Mouse (Mus musculus): Measurements from ENCODE around the gene Mertk. TPM values are rescaled to one million over a fixed set of nuclear protein-coding genes. Genes with fewer than 3 reads are reported as not detected.

Mertk gene
- total RNA-seq, 2 experiments from 2014 or later: 12.8 to 17.5 TPM

DNA sequence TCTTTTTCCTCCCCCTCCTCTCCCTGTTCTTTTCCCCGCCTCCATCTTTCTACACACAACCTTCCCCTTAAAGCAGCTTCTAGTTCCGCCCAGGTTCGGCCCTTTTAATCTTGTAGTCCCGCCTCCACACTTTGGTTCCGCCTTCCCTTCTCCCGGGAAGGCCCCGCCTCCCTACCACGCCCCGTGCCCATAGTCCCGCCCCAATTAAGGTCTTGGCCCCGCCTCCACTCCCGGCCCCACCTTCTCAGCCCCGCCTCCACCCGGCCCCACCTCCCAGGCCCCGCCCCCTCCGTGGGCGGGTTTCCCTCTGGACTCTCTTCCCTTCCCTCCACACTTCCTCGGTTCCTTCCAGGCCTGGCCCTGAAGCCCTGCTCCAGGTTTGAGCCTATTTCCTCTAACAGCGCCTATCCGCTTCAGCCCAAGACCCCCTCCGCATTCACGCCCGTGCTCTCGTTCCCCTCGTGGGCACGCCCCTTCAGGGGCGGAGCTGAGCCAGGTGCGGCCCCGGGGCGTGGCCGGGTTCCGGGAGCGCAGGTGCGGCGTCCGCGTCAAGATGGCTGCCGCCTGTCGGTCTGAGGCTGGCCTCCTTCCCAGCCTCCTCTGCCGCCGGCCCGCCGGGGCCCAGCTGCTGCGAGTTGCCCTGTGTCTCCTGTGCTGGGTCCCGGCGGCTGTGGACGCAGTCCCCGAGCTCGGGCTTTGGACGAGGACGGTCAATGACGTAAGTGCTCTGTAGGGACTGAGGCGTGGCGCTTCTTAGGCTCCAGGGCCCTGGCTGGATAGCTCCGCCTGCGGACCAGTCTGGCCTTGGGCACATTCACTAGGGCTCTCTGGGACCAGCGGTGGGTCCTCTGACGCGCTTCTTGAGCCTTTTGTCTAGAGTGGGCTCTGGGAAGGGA lies 119.3 kb downstream of the Mertk start, which contains the start of gene Tmem87b:
Tmem87b (plus strand) TSS at position 333 of the 896 bp plus-strand sequence.
- peak; percentile 97 to 99 for DNase-seq (ENCODE audit: low spot score in 2 of 2)

- peak in 1 of 2 experiments; percentile 20 for DNase-seq (ENCODE audit: low spot score in 2 of 2)
Measured at GRCm38 (mm10) chr2:128818956-128819643, 120.3 kb downstream of the Mertk start.

- DNase-seq (ENCODE audit: low spot score in 2 of 2): no peak
Measured at GRCm38 (mm10) chr2:128820631-128821030, 121.9 kb downstream of the Mertk start.

DNA sequence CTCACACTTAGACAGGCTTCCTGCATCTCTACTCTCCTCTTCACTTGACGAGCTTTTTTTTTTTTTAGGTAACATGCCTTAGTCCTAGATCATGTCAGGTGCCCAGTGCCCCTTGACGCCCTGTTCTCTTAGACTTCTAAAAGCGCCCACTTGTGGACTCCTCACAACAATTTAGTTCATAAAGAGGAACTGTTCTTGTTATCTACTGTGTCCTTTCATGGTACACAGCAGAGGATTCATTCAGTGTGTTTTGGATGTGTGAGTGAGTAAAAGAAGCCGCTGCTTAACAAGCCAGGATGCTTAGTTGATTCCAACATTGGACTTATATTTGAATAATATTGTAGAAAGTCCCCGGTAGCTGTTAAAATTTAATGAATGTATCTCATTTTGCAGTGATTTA lies 125.1 kb downstream of the Mertk start:
- no peak for DNase-seq (ENCODE audit: low spot score in 2 of 2)

DNA sequence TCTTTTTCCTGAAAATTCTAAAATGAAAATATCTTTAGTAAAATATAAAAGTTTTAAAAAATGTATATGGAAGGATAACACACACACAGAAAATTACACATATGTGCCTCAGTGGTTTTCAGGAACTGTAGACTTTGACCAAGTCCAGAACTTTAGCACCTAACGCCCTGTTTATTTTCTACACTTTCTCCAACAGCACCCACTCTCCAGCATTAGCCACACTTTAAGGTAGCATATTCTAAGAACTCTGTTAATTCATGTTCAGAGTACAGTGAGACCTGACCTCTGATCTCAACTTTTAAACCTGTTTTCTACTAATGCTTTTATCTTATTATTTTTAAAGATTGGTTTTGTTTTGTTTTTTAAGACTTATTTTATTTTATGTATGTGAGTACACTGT lies 129.0 kb downstream of the Mertk start:
- DNase-seq (ENCODE audit: low spot score in 2 of 2): no peak

DNA sequence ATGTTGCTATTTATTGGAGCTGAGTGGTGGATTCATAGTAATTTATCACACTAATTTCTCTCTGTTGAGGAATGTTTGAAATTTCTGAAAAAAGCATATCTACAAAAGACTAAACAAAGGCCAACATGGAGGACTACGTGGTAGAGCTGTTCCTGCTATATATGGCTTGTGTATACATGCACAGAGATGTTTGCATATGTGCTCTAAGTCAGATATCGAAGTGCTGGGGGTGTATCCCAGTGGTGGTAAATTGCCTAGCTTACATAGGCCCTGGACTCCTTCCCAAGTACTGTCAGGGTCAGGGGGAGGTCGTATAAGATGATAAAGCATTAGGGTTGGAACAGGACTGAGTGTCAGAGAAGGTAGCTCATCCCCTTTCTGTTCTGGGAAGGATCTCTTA lies 133.9 kb downstream of the Mertk start:
- no peak for DNase-seq (ENCODE audit: low spot score in 2 of 2)

DNA sequence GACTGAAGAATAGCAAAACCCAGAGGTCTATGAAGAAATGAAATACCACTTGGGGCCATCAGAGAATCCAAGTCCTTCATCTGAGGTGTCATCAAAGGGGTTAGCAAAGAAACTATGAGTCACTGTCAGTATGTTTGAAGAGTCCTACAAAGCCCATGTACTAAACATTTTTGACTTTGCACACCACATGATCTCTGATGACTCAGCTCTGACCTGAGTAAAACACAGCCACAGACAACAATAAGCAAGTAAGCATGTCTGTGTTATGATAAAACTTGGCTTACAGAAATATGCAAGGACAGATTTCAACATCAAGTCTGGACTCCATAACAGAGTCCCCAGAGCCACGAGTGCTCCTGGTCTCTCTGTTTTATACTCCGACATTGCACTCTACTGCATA lies 134.3 kb downstream of the Mertk start:
- DNase-seq (ENCODE audit: low spot score in 2 of 2): no peak

DNA sequence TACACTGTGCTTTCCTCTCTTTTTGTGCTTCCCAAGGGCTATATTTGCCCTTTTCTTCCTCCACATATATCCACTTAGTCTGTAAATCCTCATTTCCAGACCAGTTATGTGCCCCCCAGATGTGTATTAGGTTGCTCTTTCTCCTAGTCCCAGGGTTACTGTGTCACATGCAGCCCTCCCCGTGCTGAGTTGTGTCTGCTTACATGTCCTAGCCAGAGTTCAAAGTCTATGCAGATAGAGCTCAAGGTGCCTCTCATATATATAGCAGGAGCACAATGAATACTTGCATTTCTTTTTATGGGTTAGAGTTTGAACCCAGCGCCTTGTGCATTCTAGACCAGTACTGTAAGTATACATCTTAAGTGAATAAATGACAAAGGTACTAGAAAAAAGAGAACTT lies 134.7 kb downstream of the Mertk start:
- no peak for DNase-seq (ENCODE audit: low spot score in 2 of 2)

DNA sequence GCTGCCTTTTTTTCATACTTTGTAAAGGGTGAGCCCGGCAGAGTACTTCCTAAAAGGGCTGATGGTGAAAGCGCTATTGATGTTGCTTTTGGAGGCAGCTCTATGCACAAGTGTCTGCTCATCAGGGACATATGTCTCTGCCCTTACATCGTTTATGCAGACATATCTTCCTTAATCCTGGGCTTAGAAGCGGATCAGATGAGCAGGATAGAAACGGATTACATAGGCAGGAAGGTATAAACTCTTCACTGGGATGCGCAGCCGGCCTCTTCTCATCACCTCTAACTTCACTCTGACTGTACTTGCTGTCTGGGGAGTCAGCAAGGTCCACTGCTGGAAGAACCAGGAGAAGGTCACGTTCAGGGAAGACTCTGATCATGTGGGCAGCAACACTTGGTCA lies 138.8 kb downstream of the Mertk start:
- no peak for DNase-seq (ENCODE audit: low spot score in 2 of 2)

DNA sequence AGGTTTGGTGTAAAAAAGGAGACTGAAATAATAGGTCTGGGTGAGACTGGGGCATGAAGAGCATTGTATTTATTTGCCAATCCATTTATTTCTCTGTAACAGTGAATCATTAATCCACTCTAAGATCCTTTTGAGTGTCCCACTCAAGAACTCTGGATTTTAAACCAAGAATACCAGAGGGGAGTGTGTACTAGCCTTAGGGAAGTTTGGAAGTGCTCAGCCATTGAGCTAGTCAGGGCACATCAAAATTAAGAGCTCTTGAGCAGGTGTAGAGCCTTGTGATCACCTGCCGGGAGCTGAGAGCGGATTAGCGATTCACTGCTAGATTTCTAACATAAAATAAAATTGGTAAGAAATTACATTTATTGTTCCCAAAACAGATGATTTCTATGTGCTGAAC lies 139.9 kb downstream of the Mertk start:
- no peak for DNase-seq (ENCODE audit: low spot score in 2 of 2)

- DNase-seq (ENCODE audit: low spot score in 2 of 2): no peak
Measured at GRCm38 (mm10) chr2:128839501-128839900, 140.7 kb downstream of the Mertk start.

DNA sequence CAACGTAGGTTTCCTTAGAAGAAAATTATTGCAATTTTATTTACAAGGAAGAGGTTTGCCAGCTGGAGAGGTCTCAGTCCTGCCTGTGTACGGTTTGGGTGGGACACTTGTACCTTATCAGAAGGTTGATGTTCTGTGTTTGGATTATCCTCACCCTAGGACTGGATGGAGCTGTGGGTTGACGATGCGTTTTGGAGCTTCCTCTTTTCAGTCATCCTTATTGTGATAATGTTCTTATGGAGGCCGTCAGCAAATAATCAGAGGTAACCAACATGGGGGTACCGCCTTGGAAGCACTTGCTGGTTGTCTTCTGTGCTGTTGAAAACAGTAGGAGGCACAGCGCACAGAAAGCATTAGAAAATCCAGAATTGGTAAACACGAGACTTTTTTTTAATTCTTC lies 143.7 kb downstream of the Mertk start:
- DNase-seq (ENCODE audit: low spot score in 2 of 2): no peak

DNA sequence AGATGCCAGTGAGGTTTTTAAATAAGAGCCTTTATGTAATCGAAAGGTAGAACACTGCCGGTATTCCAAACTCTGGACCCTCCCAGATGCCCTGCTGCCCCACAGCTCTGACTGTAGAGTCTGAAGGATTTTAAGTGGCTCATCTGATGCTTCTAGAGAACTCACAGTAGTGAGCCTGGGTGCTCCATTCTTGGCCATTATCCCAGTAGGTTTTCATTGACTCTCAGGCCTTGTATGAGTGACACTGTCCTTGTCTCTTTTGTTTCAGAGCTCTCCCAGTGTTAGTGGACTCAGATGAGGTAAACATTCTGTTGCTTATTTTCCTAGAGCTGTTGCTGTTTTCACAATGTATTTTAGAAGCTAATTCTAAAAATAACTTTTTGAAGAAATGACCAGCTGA lies 151.3 kb downstream of the Mertk start:
- DNase-seq (ENCODE audit: low spot score in 2 of 2): no peak

Other genes starting within 250 kb of the Mertk start
- gene Spdye4c, start 107.7 kb upstream of the Mertk start, total RNA-seq (2021): not detected
- gene Anapc1, start 11.6 kb upstream of the Mertk start, total RNA-seq (2021): 10 to 100 TPM; 53.2 to 69.8 TPM
- gene Tmem87b, start 119.2 kb downstream of the Mertk start, total RNA-seq (2021): 10 to 100 TPM; 24.6 to 37.8 TPM
- 1 to 10 TPM; 4.9 to 5.2 TPM for gene Fbln7, start 164.0 kb downstream of the Mertk start, total RNA-seq (2021)
- gene Zc3h8, start 245.1 kb downstream of the Mertk start, total RNA-seq (2021): 1 to 10 TPM; 3.4 to 4.7 TPM